Mouse (Mus musculus) lung, embryonic 14.5 days (tissue): Measurements from ENCODE around the gene Arhgap8. TPM values are rescaled to one million over a fixed set of nuclear protein-coding genes. Genes with fewer than 3 reads are reported as not detected.
A peak's percentile ranks its signal among the peaks of the same experiment; 100 is the strongest.

Source experiments
- ATAC-seq: fragments of 200-750 bp; cut with Nextera tagmentation; 2 replicates; pipeline ENCODE4 v1.8.0; 2017; ENCODE audit warnings: mild to moderate bottlenecking, moderate TSS enrichment, moderate library complexity; ENCODE audit not compliant: insufficient read depth
- DNase-seq: peaks from one replicate; pipeline ENCODE4 v3.0.0-alpha.2; 2015
- H3K27ac ChIP-seq: fragments of 300-500 bp; sonication (generic); 2 replicates; pipeline ENCODE4 v1.5.1; 2014; ENCODE audit warnings: low read depth, mild to moderate bottlenecking, moderate library complexity
- H3K27me3 ChIP-seq: fragments of 300-500 bp; sonication (generic); 2 replicates; pipeline ENCODE4 v1.6.1; 2014; ENCODE audit warnings: low read length, control low read depth; ENCODE audit not compliant: insufficient read depth
- H3K36me3 ChIP-seq: fragments of 300-500 bp; sonication (generic); 2 replicates; pipeline ENCODE4 v1.6.1; 2014; ENCODE audit warnings: control low read depth; ENCODE audit not compliant: insufficient read depth
- H3K4me1 ChIP-seq: fragments of 300-500 bp; sonication (generic); 2 replicates; pipeline ENCODE4 v1.6.1; 2014; ENCODE audit warnings: antibody characterized with exemption, control low read depth; ENCODE audit not compliant: insufficient read depth
- H3K4me2 ChIP-seq: fragments of 300-500 bp; sonication (generic); 2 replicates; pipeline ENCODE4 v1.6.1; 2014; ENCODE audit warnings: mild to moderate bottlenecking
- H3K4me3 ChIP-seq: fragments of 300-500 bp; sonication (generic); 2 replicates; pipeline ENCODE4 v1.5.1; 2014; ENCODE audit warnings: low read depth, low read length
- H3K9ac ChIP-seq: fragments of 300-500 bp; sonication (generic); 2 replicates; pipeline ENCODE4 v1.6.1; 2014
- H3K9me3 ChIP-seq: fragments of 300-500 bp; sonication (generic); 2 replicates; pipeline ENCODE4 v1.6.1; 2016; ENCODE audit warnings: low read depth, low read length, control low read depth
- CTCF ChIP-seq: IDR thresholded peaks from 2 replicates; pipeline ENCODE4 v1.5.1; 2016; ENCODE audit warnings: antibody characterized with exemption, low read depth
- WGBS: fragments of 180-500 bp; shearing (Covaris S2); extraction: QIAGEN DNeasy Blood & Tissue Kit; methylation state at CpG from one replicate; pipeline ENCODE4 v1.1.7; 2014; 5-methylcytosine and 5-hydroxymethylcytosine counted together
- polyA plus RNA-seq: library from polyadenylated mRNA; unstranded; fragments of >200 nt; fragmentation: Nextera tagmentation; extraction: Ambion mirVana; gene quantifications from 2 replicates; pipeline ENCODE4 v1.2.1, GENCODE M21; 2014

The Arhgap8 gene
- polyA plus RNA-seq, 1 experiment from 2014 or later, result 18.1 TPM

GRCm38 (mm10) chr15:84800132-84800531 lies 80.3 kb downstream of the Arhgap8 start:
- Histone ChIP-seq H3K4me3 (no peak overlapping the region), H3K4me2 (no peak overlapping the region), H3K36me3 (no peaks in the 10 kb centered on the region), H3K9ac (no peak overlapping the region), H3K4me1 (no peaks in the 10 kb centered on the region), H3K9me3 (no peaks in the 10 kb centered on the region), H3K27me3 (no peaks in the 10 kb centered on the region), H3K27ac (no peak overlapping the region)
- 74% methylated on average over 5 of the region's 5 CpGs for WGBS
- DNase-seq (peak; percentile 8), ATAC-seq (no peak)
- peak; percentile 69 for TF ChIP-seq CTCF

DNA sequence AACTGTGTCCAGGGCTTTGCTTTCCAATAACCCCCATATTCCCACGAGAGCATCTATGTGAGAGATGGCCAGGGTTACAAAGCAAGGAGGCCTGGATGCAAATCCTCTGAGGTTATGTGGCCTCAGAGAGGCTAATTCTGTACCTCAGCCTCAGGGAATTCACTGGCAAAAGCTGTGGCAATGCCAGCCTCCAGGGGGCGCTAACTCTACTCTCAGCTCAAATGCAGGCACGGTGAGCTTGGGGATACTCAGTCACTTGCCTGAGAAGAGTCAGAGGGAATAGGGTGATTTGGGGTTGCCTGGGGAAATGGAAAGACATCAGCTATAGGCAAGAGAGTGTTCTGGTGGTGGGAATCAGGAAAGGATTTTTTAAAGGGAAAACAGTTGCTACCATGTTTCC lies 83.8 kb downstream of the Arhgap8 start:
- DNase-seq (peak; percentile 60), ATAC-seq (no peak)
- WGBS, result 47% methylated on average over 3 of the region's 3 CpGs
- peak; percentile 71 for TF ChIP-seq CTCF
- no peak overlapping the region for H3K4me3 ChIP-seq
- no peaks in the 10 kb centered on the region for H3K36me3 ChIP-seq
- no peak overlapping the region for H3K9ac ChIP-seq
- no peaks in the 10 kb centered on the region for H3K4me1 ChIP-seq
- H3K9me3 ChIP-seq, result no peaks in the 10 kb centered on the region
- H3K27ac ChIP-seq, result no peak overlapping the region
- no peaks in the 10 kb centered on the region for H3K27me3 ChIP-seq
- no peak overlapping the region for H3K4me2 ChIP-seq

DNA sequence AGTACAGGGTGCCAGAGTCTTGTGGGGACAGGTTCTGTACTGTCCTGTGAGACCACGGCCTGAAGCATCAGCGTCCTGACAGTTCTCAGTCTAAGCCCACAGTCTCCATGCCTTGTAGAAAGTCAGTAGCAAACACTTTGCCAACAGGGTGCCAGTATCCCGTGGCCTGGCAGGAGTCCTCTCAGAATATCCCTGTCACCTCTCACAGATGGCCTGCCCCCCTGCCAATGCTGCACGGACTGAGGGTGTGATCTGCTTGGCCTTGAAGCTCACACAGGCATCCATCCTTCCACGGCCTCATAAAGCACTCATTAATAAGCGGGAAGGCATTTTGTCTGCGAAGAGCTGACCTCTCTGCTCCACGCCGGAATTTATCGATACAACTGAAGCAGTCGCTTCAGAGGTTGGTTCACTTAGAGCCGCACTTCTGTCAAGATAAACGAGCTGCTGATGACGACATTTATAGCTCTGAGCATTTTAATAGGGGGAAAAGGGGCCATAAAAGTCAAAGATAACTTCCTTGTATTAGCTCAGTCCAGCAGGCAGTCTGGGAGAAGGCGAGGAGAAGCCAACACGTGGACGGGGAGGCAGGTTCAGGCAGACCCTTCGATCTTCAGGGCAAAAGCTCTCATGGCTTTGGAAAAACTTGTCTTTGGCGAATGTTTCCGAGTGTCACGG lies 89.6 kb downstream of the Arhgap8 start:
- no peak for TF ChIP-seq CTCF
- no peaks in the 10 kb centered on the region for H3K36me3 ChIP-seq
- H3K4me1 ChIP-seq, result no peaks in the 10 kb centered on the region
- H3K27ac ChIP-seq, result no peak overlapping the region
- no peak for DNase-seq
- H3K27me3 ChIP-seq, result no peaks in the 10 kb centered on the region
- no peak overlapping the region for H3K9ac ChIP-seq
- H3K4me2 ChIP-seq, result no peak overlapping the region
- H3K4me3 ChIP-seq, result no peak overlapping the region
- ATAC-seq, result no peak
- WGBS, result 27% methylated on average over 21 of the region's 21 CpGs
- no peaks in the 10 kb centered on the region for H3K9me3 ChIP-seq

GRCm38 (mm10) chr15:84811126-84811525 lies 91.3 kb downstream of the Arhgap8 start:
- TF ChIP-seq CTCF, result no peak
- Histone ChIP-seq H3K4me2 (no peak overlapping the region), H3K36me3 (no peaks in the 10 kb centered on the region), H3K4me1 (no peaks in the 10 kb centered on the region), H3K4me3 (no peak overlapping the region), H3K27me3 (no peaks in the 10 kb centered on the region), H3K9ac (no peak overlapping the region), H3K27ac (no peak overlapping the region), H3K9me3 (no peaks in the 10 kb centered on the region)
- ATAC-seq (no peak), DNase-seq (no peak)
- WGBS, result 80% methylated on average over 5 of the region's 5 CpGs

DNA sequence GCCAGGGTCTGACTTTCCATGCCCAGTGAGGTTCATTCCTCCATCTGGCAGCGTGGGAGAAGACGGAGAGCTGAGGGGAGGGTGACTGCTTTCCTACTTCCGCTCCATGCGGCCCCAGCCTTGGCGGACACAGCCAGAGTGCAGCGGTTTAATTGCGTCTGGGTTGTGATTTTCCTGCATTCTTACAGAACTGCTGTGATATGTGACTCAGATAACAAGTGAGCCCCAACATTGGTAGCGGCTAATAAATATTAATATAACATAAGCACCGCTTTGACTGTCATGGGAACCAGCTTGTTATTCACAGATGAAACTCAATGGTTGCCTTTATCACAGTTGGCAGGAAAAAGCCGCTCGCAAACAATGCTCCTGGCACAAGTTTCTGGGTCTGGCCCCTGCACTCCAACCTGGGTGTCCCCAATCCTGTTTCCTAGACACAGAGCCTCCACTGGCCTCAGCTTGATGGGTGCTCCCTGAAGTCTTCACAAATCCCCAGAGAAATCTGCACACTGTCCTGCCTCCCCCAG lies 93.0 kb downstream of the Arhgap8 start:
- ATAC-seq (no peak), DNase-seq (no peak)
- no peaks in the 10 kb centered on the region for H3K36me3 ChIP-seq
- no peak overlapping the region for H3K4me2 ChIP-seq
- no peaks in the 10 kb centered on the region for H3K9me3 ChIP-seq
- TF ChIP-seq CTCF, result no peak
- no peaks in the 10 kb centered on the region for H3K4me1 ChIP-seq
- no peak overlapping the region for H3K27ac ChIP-seq
- H3K27me3 ChIP-seq, result no peaks in the 10 kb centered on the region
- no peak overlapping the region for H3K9ac ChIP-seq
- H3K4me3 ChIP-seq, result no peak overlapping the region
- WGBS, result 79% methylated on average over 11 of the region's 11 CpGs

DNA sequence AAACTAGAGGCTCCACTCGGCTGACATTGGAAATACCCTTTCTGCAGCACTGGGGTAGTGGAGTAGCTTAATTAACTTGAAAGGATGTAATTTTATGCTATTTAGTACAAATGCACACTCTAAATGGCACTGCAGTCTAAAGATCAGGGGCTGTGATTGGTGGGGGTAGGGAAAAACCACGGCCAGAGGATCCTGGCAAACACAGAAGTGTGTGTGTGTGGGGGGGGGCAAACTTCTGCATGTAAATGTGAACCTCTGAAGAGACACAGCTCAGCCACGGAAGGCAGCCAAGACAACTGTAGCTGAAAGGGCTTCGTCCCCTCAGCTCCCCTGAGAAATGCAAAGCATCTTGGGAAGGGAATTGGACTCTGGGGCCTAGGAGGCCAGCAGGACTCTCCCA lies 95.3 kb downstream of the Arhgap8 start:
- Histone ChIP-seq H3K4me2 (no peak overlapping the region), H3K36me3 (no peaks in the 10 kb centered on the region), H3K27ac (no peak overlapping the region), H3K4me3 (no peak overlapping the region), H3K4me1 (no peaks in the 10 kb centered on the region), H3K9me3 (no peaks in the 10 kb centered on the region), H3K9ac (no peak overlapping the region), H3K27me3 (no peaks in the 10 kb centered on the region)
- 58% methylated on average over 4 of the region's 4 CpGs for WGBS
- no peak for ATAC-seq
- TF ChIP-seq CTCF, result no peak
- DNase-seq, result no peak

GRCm38 (mm10) chr15:84817589-84817988 lies 97.7 kb downstream of the Arhgap8 start:
- Histone ChIP-seq H3K4me3 (no peak overlapping the region), H3K9me3 (no peaks in the 10 kb centered on the region), H3K27ac (no peak overlapping the region), H3K4me2 (no peak overlapping the region), H3K9ac (no peak overlapping the region), H3K36me3 (no peaks in the 10 kb centered on the region), H3K27me3 (no peaks in the 10 kb centered on the region), H3K4me1 (no peaks in the 10 kb centered on the region)
- DNase-seq, result no peak
- TF ChIP-seq CTCF, result no peak
- no peak for ATAC-seq
- 75% methylated on average over 3 of the region's 3 CpGs for WGBS

DNA sequence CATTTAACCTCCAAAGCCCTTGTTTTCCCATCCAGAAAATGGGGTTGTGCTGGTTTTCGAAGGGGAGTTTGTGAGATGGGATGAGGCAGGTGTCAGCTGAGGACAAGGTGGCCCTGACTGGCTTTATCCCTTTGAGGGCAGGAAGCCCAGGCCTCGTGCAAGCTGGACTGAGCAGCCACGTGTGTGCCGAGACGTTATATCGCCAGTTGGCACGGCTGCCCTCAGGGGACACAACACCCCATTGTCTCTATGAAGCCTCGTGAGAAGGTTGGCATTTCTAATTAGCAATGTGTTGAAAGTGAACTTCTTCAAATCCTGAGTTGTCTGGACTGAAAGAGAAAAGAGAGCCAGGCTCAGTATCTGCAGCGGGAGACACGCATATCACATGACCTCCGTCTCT lies 98.4 kb downstream of the Arhgap8 start:
- no peak overlapping the region for H3K27ac ChIP-seq
- H3K4me1 ChIP-seq, result no peaks in the 10 kb centered on the region
- no peak for DNase-seq
- no peak for ATAC-seq
- H3K9me3 ChIP-seq, result no peaks in the 10 kb centered on the region
- no peak overlapping the region for H3K9ac ChIP-seq
- H3K36me3 ChIP-seq, result no peaks in the 10 kb centered on the region
- TF ChIP-seq CTCF, result no peak
- WGBS, result 84% methylated on average over 11 of the region's 11 CpGs
- H3K4me2 ChIP-seq, result no peak overlapping the region
- no peak overlapping the region for H3K4me3 ChIP-seq
- H3K27me3 ChIP-seq, result no peaks in the 10 kb centered on the region
